Mouse (Mus musculus): ENCODE measurements around the gene Ehd4.

Gene Ehd4

DNA sequence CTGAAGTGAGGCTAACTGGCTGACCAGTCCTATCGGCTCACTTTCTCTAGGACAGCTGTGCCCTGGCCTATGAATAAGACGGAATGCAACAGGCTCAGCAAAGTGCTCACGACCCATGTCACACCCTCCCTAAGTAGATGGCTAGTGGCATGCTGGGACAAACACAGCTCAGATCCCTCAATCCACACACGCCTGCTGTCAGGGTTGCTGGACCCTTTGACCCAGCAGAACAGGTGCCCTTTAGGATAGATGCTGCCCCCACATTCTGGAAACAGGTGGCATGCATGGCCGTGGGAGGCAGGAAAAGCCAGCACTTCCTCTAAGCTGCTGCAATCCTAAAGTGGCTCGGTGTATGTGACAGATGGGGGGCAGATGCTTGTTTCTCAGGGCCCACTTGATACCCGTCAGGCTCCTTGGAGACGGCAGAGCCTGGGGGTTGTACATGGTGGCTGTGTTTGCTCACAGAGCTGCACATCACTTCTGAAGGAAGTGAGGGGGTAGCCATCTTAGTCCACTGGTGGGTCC is 84.9 kb downstream of the Ehd4 start:
- Histone ChIP-seq H3K27me3 (ENCODE audit: insufficient read depth, low read length) (peaks cover 25% of the 10 kb centered on the region), H3K4me1 (replicated peaks; ENCODE audit: low read depth, low read length) (peaks cover 31% of the 10 kb centered on the region), H3K36me3 (ENCODE audit: insufficient read depth, low read length) (no peaks in the 10 kb centered on the region), H3K9me3 (ENCODE audit: low read length) (no peaks in the 10 kb centered on the region), H3K4me3 (replicated peaks; ENCODE audit: low read length) (0 out of 2 replicates have a peak overlapping the region, but pooled peaks have one; percentile 75)
- no peak for TF ChIP-seq NANOG (IDR thresholded peaks at IDR 0.05; ENCODE audit: borderline replicate concordance, low read length)

DNA sequence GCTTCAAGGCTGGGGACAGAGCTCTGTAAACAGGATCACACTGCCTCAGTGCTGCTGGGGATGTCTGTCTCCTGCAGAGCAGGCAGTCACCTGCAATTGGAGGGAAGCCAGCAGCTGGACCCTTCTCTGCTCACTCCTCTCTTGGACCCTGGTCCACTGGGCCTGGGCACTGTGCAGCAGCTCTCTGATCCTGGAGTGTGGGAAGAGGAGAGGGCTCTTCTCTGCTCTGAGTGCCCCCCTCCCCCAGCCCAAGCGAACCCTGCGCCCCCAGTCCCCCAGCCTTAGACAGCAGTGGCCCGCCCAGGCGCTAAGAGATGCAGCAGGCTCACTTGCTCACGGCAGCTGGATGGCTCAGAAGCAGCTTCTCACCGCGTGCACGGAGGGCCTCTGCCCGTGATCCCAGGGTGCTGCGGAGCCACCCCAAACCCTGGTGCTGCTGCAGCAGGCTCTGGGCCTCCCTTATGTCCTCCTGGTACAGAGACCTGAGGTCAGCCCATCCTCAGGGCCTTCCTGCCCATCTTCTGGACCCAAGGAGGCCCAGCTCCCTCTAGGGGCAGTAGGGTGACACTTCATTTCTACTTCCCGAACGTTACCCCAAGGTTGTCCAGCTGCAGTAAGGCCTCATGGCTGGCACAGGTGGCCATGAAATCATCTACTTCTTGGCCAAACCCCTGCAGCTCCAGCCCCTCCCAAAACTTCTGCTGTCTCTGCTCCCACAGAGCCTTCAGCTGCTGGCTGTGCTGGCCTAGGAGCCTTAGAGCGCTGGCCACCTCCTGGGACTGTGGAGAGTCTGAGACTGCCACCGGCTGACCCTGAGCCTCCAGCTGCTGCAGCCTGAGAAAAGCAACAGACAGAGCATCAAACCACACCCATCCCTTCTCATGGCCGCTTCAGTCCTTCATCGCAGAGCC is 85.6 kb downstream of the Ehd4 start:
- no peak for TF ChIP-seq NANOG (IDR thresholded peaks at IDR 0.05; ENCODE audit: borderline replicate concordance, low read length)
- TF ChIP-seq CTCF (conservative IDR thresholded peaks at IDR 0.05; ENCODE audit: low read length): peak; percentile 65
- no peak for TF ChIP-seq POU5F1 (IDR thresholded peaks at IDR 0.05; ENCODE audit: borderline replicate concordance, low read length)
- Histone ChIP-seq H3K9me3 (ENCODE audit: low read length) (no peaks in the 10 kb centered on the region), H3K36me3 (ENCODE audit: insufficient read depth, low read length) (no peaks in the 10 kb centered on the region), H3K27me3 (ENCODE audit: insufficient read depth, low read length) (peaks cover 19% of the 10 kb centered on the region), H3K4me1 (replicated peaks; ENCODE audit: low read depth, low read length) (peaks cover 34% of the 10 kb centered on the region), H3K4me3 (replicated peaks; ENCODE audit: low read length) (peak overlapping the region; percentile 75)

DNA sequence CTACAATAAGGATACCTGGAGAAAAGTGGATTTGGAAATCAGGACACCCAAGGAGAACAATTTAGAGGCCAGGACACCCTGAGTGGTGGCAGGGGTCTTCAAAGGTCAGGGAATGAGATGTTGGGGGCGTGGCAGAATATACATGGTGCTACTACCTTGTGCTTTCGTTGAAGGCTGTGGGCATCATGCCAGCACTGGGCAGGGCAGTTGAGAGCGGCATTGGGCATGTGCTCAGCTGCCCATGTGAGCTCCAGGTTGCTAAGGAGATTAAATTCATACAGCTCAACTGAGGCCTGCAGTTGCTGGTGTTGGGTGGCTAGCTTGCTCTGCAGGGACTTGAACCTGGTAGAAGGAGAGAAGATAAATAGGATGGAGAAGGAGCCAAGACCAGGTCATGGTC is 88.2 kb downstream of the Ehd4 start:
- H3K4me3 ChIP-seq (replicated peaks; ENCODE audit: low read length): no peak overlapping the region
- H3K36me3 ChIP-seq (ENCODE audit: insufficient read depth, low read length): no peaks in the 10 kb centered on the region
- peaks cover 15% of the 10 kb centered on the region; the same call in 1 of the 2 replicates for H3K27me3 ChIP-seq (ENCODE audit: insufficient read depth, low read length)
- H3K4me1 ChIP-seq (replicated peaks; ENCODE audit: low read depth, low read length): peaks cover 38% of the 10 kb centered on the region
- no peak for TF ChIP-seq NANOG (IDR thresholded peaks at IDR 0.05; ENCODE audit: borderline replicate concordance, low read length)
- no peaks in the 10 kb centered on the region for H3K9me3 ChIP-seq (ENCODE audit: low read length)

DNA sequence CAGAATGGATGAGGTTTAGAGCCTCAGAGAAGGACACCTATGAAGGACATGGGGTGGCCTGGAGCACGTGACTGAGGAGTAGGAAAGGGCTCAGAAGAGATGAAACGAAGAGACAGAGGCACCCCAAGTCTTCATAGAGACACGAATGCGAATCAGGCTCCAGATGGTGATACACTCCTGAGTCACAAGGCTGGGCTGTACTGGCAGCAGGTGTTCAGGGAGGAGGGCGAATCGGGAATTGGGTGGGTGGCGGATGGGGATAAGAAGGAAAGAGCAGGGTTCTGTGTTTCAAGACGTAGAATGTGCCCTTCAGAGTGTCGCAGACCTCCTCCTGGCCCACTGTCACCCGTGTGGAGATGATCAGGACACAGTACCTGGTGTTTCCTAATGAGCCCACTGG is 89.2 kb downstream of the Ehd4 start:
- H3K27me3 ChIP-seq (ENCODE audit: insufficient read depth, low read length): peaks cover 15% of the 10 kb centered on the region; the same call in 1 of the 2 replicates
- no peaks in the 10 kb centered on the region for H3K36me3 ChIP-seq (ENCODE audit: insufficient read depth, low read length)
- peaks cover 41% of the 10 kb centered on the region for H3K4me1 ChIP-seq (replicated peaks; ENCODE audit: low read depth, low read length)
- TF ChIP-seq POU5F1 (IDR thresholded peaks at IDR 0.05; ENCODE audit: borderline replicate concordance, low read length) (no peak), CTCF (conservative IDR thresholded peaks at IDR 0.05; ENCODE audit: low read length) (no peak), NANOG (IDR thresholded peaks at IDR 0.05; ENCODE audit: borderline replicate concordance, low read length) (no peak)
- H3K9me3 ChIP-seq (ENCODE audit: low read length): no peaks in the 10 kb centered on the region
- H3K4me3 ChIP-seq (replicated peaks; ENCODE audit: low read length): peak overlapping the region; percentile 39; the same call in 1 of the 2 replicates

DNA sequence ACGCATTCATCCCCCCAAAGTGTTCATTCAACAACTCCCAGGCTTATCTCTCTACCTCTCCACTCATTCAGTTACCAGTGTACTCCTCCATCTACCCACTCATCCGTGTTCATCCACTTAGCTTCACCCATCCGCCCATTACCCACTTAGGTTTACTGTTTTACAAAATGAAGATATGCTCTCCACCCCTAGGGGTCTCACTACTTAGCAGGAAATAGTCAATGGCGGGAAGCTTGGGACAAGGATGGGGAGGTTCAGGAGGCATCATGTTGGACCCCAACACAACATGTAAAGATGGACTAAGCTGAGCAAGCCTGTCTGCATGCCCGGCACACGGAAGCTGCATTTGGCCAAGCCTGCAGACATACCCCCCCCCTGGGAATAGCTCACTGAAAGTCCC is 89.8 kb downstream of the Ehd4 start:
- H3K27me3 ChIP-seq (ENCODE audit: insufficient read depth, low read length): peaks cover 17% of the 10 kb centered on the region
- H3K36me3 ChIP-seq (ENCODE audit: insufficient read depth, low read length): no peaks in the 10 kb centered on the region
- no peaks in the 10 kb centered on the region for H3K9me3 ChIP-seq (ENCODE audit: low read length)
- peaks cover 37% of the 10 kb centered on the region for H3K4me1 ChIP-seq (replicated peaks; ENCODE audit: low read depth, low read length)
- TF ChIP-seq NANOG (IDR thresholded peaks at IDR 0.05; ENCODE audit: borderline replicate concordance, low read length) (no peak), CTCF (conservative IDR thresholded peaks at IDR 0.05; ENCODE audit: low read length) (peak; percentile 50)
- H3K4me3 ChIP-seq (replicated peaks; ENCODE audit: low read length): peak overlapping the region; percentile 39; the same call in 1 of the 2 replicates

DNA sequence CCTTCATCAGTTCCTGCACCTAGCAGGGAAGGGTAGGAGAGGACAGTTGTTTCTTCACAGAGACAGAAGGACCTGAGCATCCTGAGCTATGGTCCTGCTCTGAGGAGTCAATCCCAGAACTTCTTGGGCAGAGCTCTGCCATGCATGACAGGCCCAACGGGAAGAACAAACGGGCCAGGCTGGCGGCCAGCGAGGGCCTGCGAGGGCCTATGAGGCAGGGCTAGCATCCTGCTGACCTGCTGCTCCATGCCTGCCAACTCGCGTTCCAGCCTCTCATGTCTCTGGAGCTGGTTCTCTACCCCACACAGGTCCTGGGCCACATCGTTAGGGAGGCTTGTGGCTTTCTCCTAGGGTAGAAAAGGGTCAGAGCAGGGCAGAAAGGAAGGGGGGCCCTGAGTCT is 92.2 kb downstream of the Ehd4 start:
- Histone ChIP-seq H3K4me1 (replicated peaks; ENCODE audit: low read depth, low read length) (peaks cover 27% of the 10 kb centered on the region), H3K36me3 (ENCODE audit: insufficient read depth, low read length) (no peaks in the 10 kb centered on the region), H3K9me3 (ENCODE audit: low read length) (no peaks in the 10 kb centered on the region), H3K27me3 (ENCODE audit: insufficient read depth, low read length) (peaks cover 12% of the 10 kb centered on the region), H3K4me3 (replicated peaks; ENCODE audit: low read length) (no peak overlapping the region)
- no peak for TF ChIP-seq NANOG (IDR thresholded peaks at IDR 0.05; ENCODE audit: borderline replicate concordance, low read length)
- TF ChIP-seq CTCF (conservative IDR thresholded peaks at IDR 0.05; ENCODE audit: low read length): no peak
- no peak for TF ChIP-seq POU5F1 (IDR thresholded peaks at IDR 0.05; ENCODE audit: borderline replicate concordance, low read length)

DNA sequence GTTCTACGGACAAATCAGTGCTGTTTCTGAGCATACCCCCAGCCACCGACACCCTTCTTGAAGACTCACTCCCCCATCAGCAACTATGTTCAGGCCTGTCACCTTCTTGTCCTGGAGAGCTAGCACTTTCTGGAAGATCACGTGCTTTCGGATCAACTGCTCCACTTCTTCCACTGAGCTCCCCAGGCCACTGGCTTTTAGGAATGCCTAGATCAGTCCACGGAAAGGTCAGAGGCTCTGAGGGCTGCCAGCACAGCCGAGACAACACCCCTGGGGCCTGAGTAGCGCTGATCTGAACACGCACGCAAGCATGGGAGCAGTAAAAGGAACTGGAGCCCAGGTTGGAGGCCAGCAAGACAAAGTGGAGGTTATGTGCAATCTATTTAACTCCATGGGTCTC is 93.8 kb downstream of the Ehd4 start:
- Histone ChIP-seq H3K9me3 (ENCODE audit: low read length) (no peaks in the 10 kb centered on the region), H3K27me3 (ENCODE audit: insufficient read depth, low read length) (peaks cover 15% of the 10 kb centered on the region), H3K36me3 (ENCODE audit: insufficient read depth, low read length) (no peaks in the 10 kb centered on the region), H3K4me1 (replicated peaks; ENCODE audit: low read depth, low read length) (peaks cover 25% of the 10 kb centered on the region), H3K4me3 (replicated peaks; ENCODE audit: low read length) (no peak overlapping the region)
- TF ChIP-seq POU5F1 (IDR thresholded peaks at IDR 0.05; ENCODE audit: borderline replicate concordance, low read length) (no peak), CTCF (conservative IDR thresholded peaks at IDR 0.05; ENCODE audit: low read length) (no peak), NANOG (IDR thresholded peaks at IDR 0.05; ENCODE audit: borderline replicate concordance, low read length) (no peak)

DNA sequence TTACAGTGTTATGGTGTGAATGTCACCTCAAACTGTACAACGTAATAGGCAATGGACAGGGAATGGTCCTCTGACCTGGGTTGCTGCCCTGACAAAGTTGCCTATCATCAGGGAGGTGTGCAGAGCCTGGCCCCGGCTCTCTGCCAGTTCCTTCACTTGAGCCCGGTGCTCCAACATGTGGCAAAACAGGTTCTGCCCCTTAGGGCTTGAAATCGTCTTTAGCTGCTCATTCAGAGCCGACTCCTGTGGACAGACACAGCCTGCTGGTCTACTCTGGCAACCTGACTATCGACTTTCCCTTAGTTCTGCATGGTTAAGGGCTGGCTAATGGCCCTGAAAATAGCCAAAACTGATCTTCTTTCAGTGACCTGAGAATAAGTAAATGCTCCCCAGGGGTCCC is 94.2 kb downstream of the Ehd4 start:
- H3K36me3 ChIP-seq (ENCODE audit: insufficient read depth, low read length): no peaks in the 10 kb centered on the region
- H3K4me1 ChIP-seq (replicated peaks; ENCODE audit: low read depth, low read length): peaks cover 26% of the 10 kb centered on the region
- peaks cover 15% of the 10 kb centered on the region for H3K27me3 ChIP-seq (ENCODE audit: insufficient read depth, low read length)
- TF ChIP-seq NANOG (IDR thresholded peaks at IDR 0.05; ENCODE audit: borderline replicate concordance, low read length) (no peak), CTCF (conservative IDR thresholded peaks at IDR 0.05; ENCODE audit: low read length) (no peak), POU5F1 (IDR thresholded peaks at IDR 0.05; ENCODE audit: borderline replicate concordance, low read length) (no peak)
- no peak overlapping the region for H3K4me3 ChIP-seq (replicated peaks; ENCODE audit: low read length)
- no peaks in the 10 kb centered on the region for H3K9me3 ChIP-seq (ENCODE audit: low read length)

Data from E14TG2a.4 (cell line).